Mouse (Mus musculus): Measurements from ENCODE around the gene Dnah2. TPM values are rescaled to one million over a fixed set of nuclear protein-coding genes. Genes with fewer than 3 reads are reported as not detected.

The Dnah2 gene
- polyA plus RNA-seq, 1 experiment from 2014 or later = 1.3 TPM

DNA sequence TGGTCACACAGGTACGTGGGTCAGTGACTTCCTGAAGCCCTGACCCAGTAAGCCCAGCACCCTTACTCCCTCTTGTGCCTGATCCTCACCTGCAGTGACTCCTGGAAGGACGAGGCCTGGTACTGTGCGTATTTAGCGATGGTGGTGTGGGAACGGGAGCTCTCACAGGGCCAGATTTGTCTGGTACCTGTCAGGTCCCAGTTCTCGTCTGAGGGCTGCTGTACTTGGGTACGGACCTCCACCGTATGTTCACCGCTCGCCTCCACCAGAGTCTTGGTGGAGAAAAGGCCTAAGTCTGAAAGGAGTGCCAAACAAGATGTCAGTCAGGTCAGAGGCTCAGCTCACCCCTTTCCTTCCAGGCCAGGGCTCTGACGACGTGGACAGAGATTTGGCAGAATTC is 146.9 kb downstream of the Dnah2 start:
- H3K27ac ChIP-seq (ENCODE audit: low read length) = no peak overlapping the region
- no peaks in the 10 kb centered on the region for H3K9me3 ChIP-seq (ENCODE audit: low read length)
- H3K4me1 ChIP-seq (ENCODE audit: insufficient read depth, low read depth, low read length) = no peaks in the 10 kb centered on the region
- DNase-seq (ENCODE audit: low spot score) (no peak), ATAC-seq (no peak)
- H3K4me3 ChIP-seq (ENCODE audit: low read depth, low read length) = no peak overlapping the region
- no peak overlapping the region for H3K9ac ChIP-seq (replicated peaks; ENCODE audit: low read depth)
- peaks cover 42% of the 10 kb centered on the region for H3K36me3 ChIP-seq (ENCODE audit: insufficient read depth, low read length)
- WGBS = 83% methylated on average over 12 of the region's 12 CpGs
- no peaks in the 10 kb centered on the region for H3K27me3 ChIP-seq (replicated peaks; ENCODE audit: insufficient read depth, low read length)
- H3K4me2 ChIP-seq (replicated peaks; ENCODE audit: low read depth, low read length) = no peak overlapping the region
- TF ChIP-seq CTCF (IDR thresholded peaks at IDR 0.05) (no peak), EP300 (IDR thresholded peaks at IDR 0.05) (no peak)

GRCm38 (mm10) chr11:69401210-69401637 is 147.7 kb downstream of the Dnah2 start:
- H3K36me3 ChIP-seq (ENCODE audit: insufficient read depth, low read length) = peaks cover 36% of the 10 kb centered on the region
- no peak overlapping the region for H3K27ac ChIP-seq (ENCODE audit: low read length)
- H3K4me1 ChIP-seq (ENCODE audit: insufficient read depth, low read depth, low read length) = peaks cover 7% of the 10 kb centered on the region
- TF ChIP-seq EP300 (IDR thresholded peaks at IDR 0.05) (no peak), CTCF (IDR thresholded peaks at IDR 0.05) (peak; percentile 98)
- H3K9me3 ChIP-seq (ENCODE audit: low read length) = no peaks in the 10 kb centered on the region
- ATAC-seq (peak; percentile 70), DNase-seq (ENCODE audit: low spot score) (peak; percentile 98)
- H3K4me3 ChIP-seq (ENCODE audit: low read depth, low read length) = no peak overlapping the region
- no peak overlapping the region for H3K4me2 ChIP-seq (replicated peaks; ENCODE audit: low read depth, low read length)
- no peaks in the 10 kb centered on the region for H3K27me3 ChIP-seq (replicated peaks; ENCODE audit: insufficient read depth, low read length)
- no peak overlapping the region for H3K9ac ChIP-seq (replicated peaks; ENCODE audit: low read depth)
- WGBS = 22% methylated on average over 22 of the region's 22 CpGs

GRCm38 (mm10) chr11:69400083-69400850 is 148.6 kb downstream of the Dnah2 start:
- ATAC-seq = no peak
- H3K4me3 ChIP-seq (ENCODE audit: low read depth, low read length) = no peak overlapping the region
- 80% methylated on average over 24 of the region's 25 CpGs for WGBS
- no peak overlapping the region for H3K9ac ChIP-seq (replicated peaks; ENCODE audit: low read depth)
- H3K9me3 ChIP-seq (ENCODE audit: low read length) = no peaks in the 10 kb centered on the region
- TF ChIP-seq EP300 (IDR thresholded peaks at IDR 0.05) (no peak), CTCF (IDR thresholded peaks at IDR 0.05) (no peak)
- peaks cover 26% of the 10 kb centered on the region for H3K36me3 ChIP-seq (ENCODE audit: insufficient read depth, low read length)
- no peak overlapping the region for H3K27ac ChIP-seq (ENCODE audit: low read length)
- H3K4me2 ChIP-seq (replicated peaks; ENCODE audit: low read depth, low read length) = peak overlapping the region; percentile 32; the same call in 1 of the 2 replicates
- H3K4me1 ChIP-seq (ENCODE audit: insufficient read depth, low read depth, low read length) = peaks cover 10% of the 10 kb centered on the region
- DNase-seq (ENCODE audit: low spot score) = no peak
- no peaks in the 10 kb centered on the region for H3K27me3 ChIP-seq (replicated peaks; ENCODE audit: insufficient read depth, low read length)

DNA sequence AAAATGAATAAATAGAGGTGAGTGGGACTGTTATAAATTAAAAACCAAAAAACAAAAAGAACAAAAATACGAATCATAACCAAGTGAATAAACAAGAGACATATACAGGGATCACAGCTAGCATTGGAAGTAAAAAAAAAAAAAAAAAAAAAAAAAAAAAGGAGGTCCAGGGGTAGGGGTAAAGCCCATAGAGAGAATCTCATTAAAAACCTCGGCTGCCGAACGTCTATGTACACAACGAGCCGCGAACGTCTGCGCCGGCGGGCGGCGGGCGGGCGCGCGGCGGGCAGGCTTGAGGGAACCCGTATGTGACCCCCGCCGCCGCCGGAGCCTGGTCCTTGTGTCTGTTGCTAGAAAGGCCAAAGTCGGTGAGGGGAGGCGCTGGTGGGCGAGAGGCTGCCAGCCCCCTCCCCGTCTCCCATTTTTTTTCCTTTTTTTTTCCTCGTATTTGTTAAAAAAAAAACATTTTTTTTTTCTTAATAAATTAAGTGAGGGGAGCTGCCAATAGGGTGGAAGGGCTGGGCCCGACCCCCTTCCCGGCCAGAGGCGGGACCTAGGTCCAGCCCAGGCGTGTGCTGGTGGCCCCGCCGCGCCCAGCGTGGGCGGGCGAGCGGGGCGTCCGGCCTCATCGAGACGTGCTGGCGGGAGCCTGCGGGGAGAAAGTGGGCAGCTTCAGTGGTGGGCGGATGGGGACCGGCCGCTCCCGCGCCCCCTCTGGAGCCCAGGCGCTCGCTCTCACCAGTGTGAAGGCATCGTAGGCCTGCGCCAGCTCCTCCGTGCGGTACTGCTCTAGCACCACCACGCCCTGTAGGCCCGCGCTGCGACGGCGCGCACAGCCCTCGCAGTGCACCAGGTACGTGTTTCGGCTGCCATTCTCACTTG is 149.5 kb downstream of the Dnah2 start:
- peaks cover 19% of the 10 kb centered on the region; the same call in 1 of the 2 replicates for H3K36me3 ChIP-seq (ENCODE audit: insufficient read depth, low read length)
- H3K9ac ChIP-seq (replicated peaks; ENCODE audit: low read depth) = no peak overlapping the region
- DNase-seq (ENCODE audit: low spot score) (peak; percentile 56), ATAC-seq (no peak)
- H3K4me1 ChIP-seq (ENCODE audit: insufficient read depth, low read depth, low read length) = peaks cover 10% of the 10 kb centered on the region
- H3K27me3 ChIP-seq (replicated peaks; ENCODE audit: insufficient read depth, low read length) = no peaks in the 10 kb centered on the region
- WGBS = 42% methylated on average over 63 of the region's 66 CpGs
- peak overlapping the region; percentile 76 for H3K4me2 ChIP-seq (replicated peaks; ENCODE audit: low read depth, low read length)
- no peak overlapping the region for H3K27ac ChIP-seq (ENCODE audit: low read length)
- TF ChIP-seq EP300 (IDR thresholded peaks at IDR 0.05) (no peak), CTCF (IDR thresholded peaks at IDR 0.05) (peak; percentile 17; the same call in 1 of the 2 replicates)
- H3K4me3 ChIP-seq (ENCODE audit: low read depth, low read length) = no peak overlapping the region
- H3K9me3 ChIP-seq (ENCODE audit: low read length) = no peaks in the 10 kb centered on the region

GRCm38 (mm10) chr11:69398486-69399200 is 150.3 kb downstream of the Dnah2 start:
- peak; percentile 24 for DNase-seq (ENCODE audit: low spot score)
- Histone ChIP-seq H3K27me3 (replicated peaks; ENCODE audit: insufficient read depth, low read length) (no peaks in the 10 kb centered on the region), H3K9ac (replicated peaks; ENCODE audit: low read depth) (peak overlapping the region; percentile 84; the same call in 1 of the 2 replicates), H3K4me2 (replicated peaks; ENCODE audit: low read depth, low read length) (peak overlapping the region; percentile 76), H3K27ac (ENCODE audit: low read length) (peak overlapping the region; percentile 94), H3K4me1 (ENCODE audit: insufficient read depth, low read depth, low read length) (peaks cover 10% of the 10 kb centered on the region), H3K36me3 (ENCODE audit: insufficient read depth, low read length) (peaks cover 12% of the 10 kb centered on the region; the same call in 1 of the 2 replicates), H3K4me3 (ENCODE audit: low read depth, low read length) (peak overlapping the region; percentile 40), H3K9me3 (ENCODE audit: low read length) (no peaks in the 10 kb centered on the region)
- 34% methylated on average over 21 of the region's 21 CpGs for WGBS
- TF ChIP-seq CTCF (IDR thresholded peaks at IDR 0.05) (no peak), EP300 (IDR thresholded peaks at IDR 0.05) (no peak)
- ATAC-seq = no peak

All from lung, postnatal 0 days (tissue).